Mouse (Mus musculus) hindbrain, embryonic 10.5 days (tissue): ENCODE results near the gene Ampd2. TPM values are rescaled to one million over a fixed set of nuclear protein-coding genes. Genes with fewer than 3 reads are reported as not detected.

Experiments used
- polyA plus RNA-seq: library from polyadenylated mRNA; unstranded; fragments of >200 nt; fragmentation: Nextera tagmentation; extraction: Ambion mirVana; gene quantifications from 2 replicates; pipeline ENCODE4 v1.2.1, GENCODE M21; 2016

Gene Ampd2
- polyA plus RNA-seq, 1 experiment from 2014 or later, result 53.3 TPM

Other genes with a start within 250 kb of the Ampd2 start
- gene Eps8l3, start 209.4 kb downstream of the Ampd2 start, polyA plus RNA-seq, result not detected in 2 replicates
- 219 and 233 TPM in 2 replicates for gene Gstm5, start 190.8 kb downstream of the Ampd2 start, polyA plus RNA-seq
- gene Gstm7, start 154.8 kb downstream of the Ampd2 start, polyA plus RNA-seq, result 19.3 and 49.5 TPM in 2 replicates
- gene Gstm6, start 142.9 kb downstream of the Ampd2 start, polyA plus RNA-seq, result 10.8 and 10.9 TPM in 2 replicates
- not detected in 2 replicates for gene Gstm3, start 117.4 kb downstream of the Ampd2 start, polyA plus RNA-seq
- 20.7 and 25.7 TPM in 2 replicates for gene Gstm2, start 100.2 kb downstream of the Ampd2 start, polyA plus RNA-seq
- gene Gstm1, start 68.7 kb downstream of the Ampd2 start, polyA plus RNA-seq, result 38.6 and 44.4 TPM in 2 replicates
- gene Gstm4, start 41.8 kb downstream of the Ampd2 start, polyA plus RNA-seq, result 12.8 and 13.9 TPM in 2 replicates
- 0.46 and 0.81 TPM in 2 replicates for gene Gnat2, start 6.1 kb upstream of the Ampd2 start, polyA plus RNA-seq
- 178 and 201 TPM in 2 replicates for gene Gnai3, start 59.5 kb upstream of the Ampd2 start, polyA plus RNA-seq
- gene Gpr61, start 68.2 kb upstream of the Ampd2 start, polyA plus RNA-seq, result 0.95 and 1.4 TPM in 2 replicates
- gene Amigo1, start 99.7 kb upstream of the Ampd2 start, polyA plus RNA-seq, result 5.8 and 6.2 TPM in 2 replicates
- 5.2 TPM in 2 replicates for gene Cyb561d1, start 114.6 kb upstream of the Ampd2 start, polyA plus RNA-seq
- gene Atxn7l2, start 124.3 kb upstream of the Ampd2 start, polyA plus RNA-seq, result 24.2 and 26.8 TPM in 2 replicates
- gene Sypl2, start 140.0 kb upstream of the Ampd2 start, polyA plus RNA-seq, result 1.0 TPM in 2 replicates
- gene Psma5, start 170.3 kb upstream of the Ampd2 start, polyA plus RNA-seq, result 296 and 335 TPM in 2 replicates
- gene Sort1, start 197.4 kb upstream of the Ampd2 start, polyA plus RNA-seq, result 15.9 and 19.7 TPM in 2 replicates